In genomic region chr8:35121084-35121483, GRCm38 (mm10) we compare ENCODE assay signal across 8 mouse cellular contexts.
"Had no signal": no experiment of that assay in that cellular context is flagged by ENCODE, and none has a peak within 500 bp of the region (broad histone marks: within the 10 kb centered on the region; RNA-seq: fewer than 3 reads in every experiment).

No protein-coding gene starts in this region.

- ATAC-seq: liver, postnatal 0 days; midbrain, embryonic 13.5 days; midbrain, embryonic 15.5 days had no signal

- DNase-seq: liver, postnatal 0 days; lung, adult 2 months; right cerebral cortex, postnatal 14 days; thymus, adult 18-20 months; thymus, postnatal 14 days; thymus, postnatal 36 days had no signal
